Mouse (Mus musculus): ENCODE measurements around the gene Eps15. TPM values are rescaled to one million over a fixed set of nuclear protein-coding genes. Genes with fewer than 3 reads are reported as not detected.

Eps15 gene
- polyA plus RNA-seq, 1 experiment: 39.4 TPM

DNA sequence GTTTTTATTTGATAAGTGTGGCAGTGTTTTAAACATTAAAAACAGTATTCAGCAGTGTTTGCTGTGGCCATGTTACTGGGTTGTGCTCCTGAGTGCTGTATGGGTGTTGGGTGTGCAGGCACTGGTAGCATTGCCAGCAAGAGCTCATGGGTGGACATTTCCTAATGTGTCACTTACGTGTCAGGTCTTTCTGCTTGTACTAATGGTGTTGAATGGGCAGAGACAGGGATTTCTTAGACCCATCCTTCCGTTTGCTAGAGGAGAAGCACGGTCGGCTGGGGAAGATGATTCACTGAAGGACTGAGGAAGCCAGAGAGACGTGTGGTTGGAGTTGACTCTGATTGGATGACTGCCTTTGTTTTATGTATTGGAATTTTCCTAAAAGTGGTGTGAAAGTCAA lies 63.8 kb downstream of the Eps15 start:
- Histone ChIP-seq H3K36me3 (ENCODE audit: control insufficient read depth, insufficient read depth, low read length) (no peaks in the 10 kb centered on the region), H3K27ac (ENCODE audit: control insufficient read depth, insufficient read depth, low read depth, low read length) (no peak overlapping the region), H3K27me3 (ENCODE audit: control insufficient read depth, insufficient read depth, low read length) (no peaks in the 10 kb centered on the region), H3K4me1 (ENCODE audit: control insufficient read depth, insufficient read depth, low read length) (no peaks in the 10 kb centered on the region), H3K4me3 (ENCODE audit: control insufficient read depth, low read depth, low read length) (no peak overlapping the region)
- TF ChIP-seq CTCF (IDR thresholded peaks at IDR 0.05; ENCODE audit: control insufficient read depth, insufficient read depth, insufficient replicate concordance, low read depth, low read length) (no peak), POLR2A (IDR thresholded peaks at IDR 0.05; ENCODE audit: control insufficient read depth, low read depth, low read length) (no peak)

DNA sequence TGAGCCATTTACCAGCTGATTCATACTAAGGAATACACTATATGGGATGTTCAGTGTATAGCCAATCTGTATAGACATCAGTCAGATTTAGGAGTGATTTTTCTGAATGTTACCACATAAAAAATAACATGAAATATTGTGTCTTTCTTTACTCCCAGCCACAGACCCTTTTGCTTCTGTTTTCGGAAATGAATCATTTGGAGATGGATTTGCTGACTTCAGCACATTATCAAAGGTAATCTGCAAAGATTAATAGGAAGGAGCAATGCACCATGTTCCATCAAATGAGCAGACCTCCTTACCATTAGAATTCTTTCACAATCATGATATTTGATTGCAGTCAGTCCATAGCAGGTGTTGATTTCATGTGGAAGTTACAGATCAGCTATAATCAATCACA lies 98.0 kb downstream of the Eps15 start:
- Histone ChIP-seq H3K4me3 (ENCODE audit: control insufficient read depth, low read depth, low read length) (no peak overlapping the region), H3K27me3 (ENCODE audit: control insufficient read depth, insufficient read depth, low read length) (no peaks in the 10 kb centered on the region), H3K36me3 (ENCODE audit: control insufficient read depth, insufficient read depth, low read length) (no peaks in the 10 kb centered on the region; the same call in 1 of the 2 replicates), H3K27ac (ENCODE audit: control insufficient read depth, insufficient read depth, low read depth, low read length) (no peak overlapping the region), H3K4me1 (ENCODE audit: control insufficient read depth, insufficient read depth, low read length) (no peaks in the 10 kb centered on the region)
- no peak for TF ChIP-seq POLR2A (IDR thresholded peaks at IDR 0.05; ENCODE audit: control insufficient read depth, low read depth, low read length)
- TF ChIP-seq CTCF (IDR thresholded peaks at IDR 0.05; ENCODE audit: control insufficient read depth, insufficient read depth, insufficient replicate concordance, low read depth, low read length): no peak

DNA sequence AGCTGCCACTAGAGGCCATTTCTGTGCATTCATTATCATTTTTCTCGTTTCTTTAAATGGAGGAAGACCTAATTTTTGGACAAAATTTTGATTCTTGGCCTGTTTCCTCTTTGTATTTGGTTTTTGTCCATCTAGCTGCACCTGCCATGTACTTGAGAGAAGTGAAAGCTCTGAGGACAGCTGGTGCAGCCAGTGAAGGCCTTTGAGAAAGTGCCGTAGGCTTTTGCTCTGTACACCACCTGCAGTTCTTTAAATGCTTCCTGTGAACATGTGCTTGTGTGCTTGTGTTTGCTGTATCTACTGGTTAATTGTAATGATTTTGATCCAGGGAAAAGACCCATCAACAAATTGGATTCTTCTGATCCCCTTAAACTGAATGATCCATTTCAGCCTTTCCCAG lies 102.4 kb downstream of the Eps15 start:
- no peak for TF ChIP-seq POLR2A (IDR thresholded peaks at IDR 0.05; ENCODE audit: control insufficient read depth, low read depth, low read length)
- TF ChIP-seq CTCF (IDR thresholded peaks at IDR 0.05; ENCODE audit: control insufficient read depth, insufficient read depth, insufficient replicate concordance, low read depth, low read length): no peak
- H3K4me1 ChIP-seq (ENCODE audit: control insufficient read depth, insufficient read depth, low read length): no peaks in the 10 kb centered on the region
- no peak overlapping the region for H3K4me3 ChIP-seq (ENCODE audit: control insufficient read depth, low read depth, low read length)
- no peak overlapping the region for H3K27ac ChIP-seq (ENCODE audit: control insufficient read depth, insufficient read depth, low read depth, low read length)
- no peaks in the 10 kb centered on the region for H3K27me3 ChIP-seq (ENCODE audit: control insufficient read depth, insufficient read depth, low read length)
- no peaks in the 10 kb centered on the region; the same call in 1 of the 2 replicates for H3K36me3 ChIP-seq (ENCODE audit: control insufficient read depth, insufficient read depth, low read length)

DNA sequence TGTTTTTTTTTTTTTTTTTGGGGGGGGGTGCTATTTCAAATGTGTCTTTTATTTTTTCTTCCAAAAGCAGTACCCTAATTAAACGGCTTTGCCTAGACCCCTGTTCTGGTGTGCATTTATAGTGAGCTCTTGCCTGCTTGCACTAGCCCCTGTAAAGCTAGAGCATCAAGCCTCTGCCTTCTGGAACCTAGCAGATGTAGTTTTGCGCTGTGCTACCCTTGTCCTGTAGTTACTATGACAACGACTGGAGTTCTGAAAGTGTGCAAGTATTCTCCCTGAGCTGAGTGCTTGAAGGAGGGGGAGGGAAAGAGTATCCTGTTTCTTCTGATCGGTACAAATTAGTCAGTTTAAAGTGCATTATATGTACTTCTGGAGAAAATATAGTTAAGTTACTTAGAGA lies 105.5 kb downstream of the Eps15 start:
- Histone ChIP-seq H3K4me3 (ENCODE audit: control insufficient read depth, low read depth, low read length) (no peak overlapping the region), H3K4me1 (ENCODE audit: control insufficient read depth, insufficient read depth, low read length) (no peaks in the 10 kb centered on the region), H3K27ac (ENCODE audit: control insufficient read depth, insufficient read depth, low read depth, low read length) (no peak overlapping the region), H3K36me3 (ENCODE audit: control insufficient read depth, insufficient read depth, low read length) (peaks cover 1% of the 10 kb centered on the region; the same call in 1 of the 2 replicates), H3K27me3 (ENCODE audit: control insufficient read depth, insufficient read depth, low read length) (no peaks in the 10 kb centered on the region)
- TF ChIP-seq POLR2A (IDR thresholded peaks at IDR 0.05; ENCODE audit: control insufficient read depth, low read depth, low read length) (no peak), CTCF (IDR thresholded peaks at IDR 0.05; ENCODE audit: control insufficient read depth, insufficient read depth, insufficient replicate concordance, low read depth, low read length) (no peak)

DNA sequence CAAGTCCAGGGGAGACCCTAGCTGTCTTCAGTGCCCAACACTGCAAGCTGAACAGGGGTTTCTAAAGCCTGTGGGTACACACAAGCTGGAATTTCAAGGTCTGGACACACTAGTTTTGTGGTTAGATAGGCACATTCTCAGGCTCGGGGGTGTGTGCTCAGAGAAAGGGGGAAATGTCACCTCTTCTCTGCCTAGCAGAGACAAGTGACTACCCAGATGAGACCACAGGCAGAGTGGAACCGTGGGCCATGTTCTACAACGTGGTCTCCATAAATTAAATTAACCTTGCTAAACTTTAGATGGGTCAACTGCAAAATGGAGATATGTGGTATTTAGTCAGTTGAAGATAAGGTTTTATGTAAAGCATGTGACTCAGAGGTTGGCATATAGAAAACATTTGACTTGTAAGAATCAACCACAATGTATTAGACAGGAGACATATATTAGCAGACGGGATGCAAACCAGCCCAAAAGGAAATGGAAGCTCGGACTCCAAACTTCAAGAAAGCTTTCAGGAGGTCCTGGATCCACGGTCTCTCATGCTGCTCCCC lies 113.2 kb downstream of the Eps15 start:
- no peak overlapping the region for H3K4me3 ChIP-seq (ENCODE audit: control insufficient read depth, low read depth, low read length)
- H3K27me3 ChIP-seq (ENCODE audit: control insufficient read depth, insufficient read depth, low read length): no peaks in the 10 kb centered on the region
- H3K4me1 ChIP-seq (ENCODE audit: control insufficient read depth, insufficient read depth, low read length): peaks cover 3% of the 10 kb centered on the region
- H3K27ac ChIP-seq (ENCODE audit: control insufficient read depth, insufficient read depth, low read depth, low read length): no peak overlapping the region
- TF ChIP-seq CTCF (IDR thresholded peaks at IDR 0.05; ENCODE audit: control insufficient read depth, insufficient read depth, insufficient replicate concordance, low read depth, low read length): no peak
- no peak for TF ChIP-seq POLR2A (IDR thresholded peaks at IDR 0.05; ENCODE audit: control insufficient read depth, low read depth, low read length)
- 0 out of 2 replicates have a peak, but pooled peaks cover 1% of the 10 kb centered on the region for H3K36me3 ChIP-seq (ENCODE audit: control insufficient read depth, insufficient read depth, low read length)

DNA sequence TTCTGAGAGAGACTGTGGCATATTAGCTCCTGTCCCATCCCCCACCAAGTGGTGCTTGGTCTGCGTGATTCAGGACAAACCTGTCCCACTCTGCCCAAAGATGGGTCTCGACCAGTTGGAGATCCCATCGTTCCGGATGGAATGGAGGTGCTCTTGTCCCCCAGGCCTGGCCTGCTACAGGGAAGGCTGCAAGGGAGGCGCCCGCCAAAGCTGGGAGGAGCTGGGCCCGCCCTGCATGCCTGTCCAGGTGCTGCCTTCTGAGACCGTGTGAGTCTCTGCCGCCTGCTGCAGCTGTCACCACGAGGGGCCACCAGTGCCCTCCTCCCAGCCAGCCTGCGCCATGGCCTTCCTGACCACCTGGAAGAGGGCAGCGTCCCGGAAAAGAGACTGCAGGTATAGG lies 113.8 kb downstream of the Eps15 start:
- peak overlapping the region; percentile 31; the same call in 1 of the 2 replicates for H3K4me3 ChIP-seq (ENCODE audit: control insufficient read depth, low read depth, low read length)
- no peak for TF ChIP-seq CTCF (IDR thresholded peaks at IDR 0.05; ENCODE audit: control insufficient read depth, insufficient read depth, insufficient replicate concordance, low read depth, low read length)
- H3K36me3 ChIP-seq (ENCODE audit: control insufficient read depth, insufficient read depth, low read length): 0 out of 2 replicates have a peak, but pooled peaks cover 1% of the 10 kb centered on the region
- H3K27me3 ChIP-seq (ENCODE audit: control insufficient read depth, insufficient read depth, low read length): no peaks in the 10 kb centered on the region
- no peak overlapping the region for H3K27ac ChIP-seq (ENCODE audit: control insufficient read depth, insufficient read depth, low read depth, low read length)
- H3K4me1 ChIP-seq (ENCODE audit: control insufficient read depth, insufficient read depth, low read length): peaks cover 3% of the 10 kb centered on the region

DNA sequence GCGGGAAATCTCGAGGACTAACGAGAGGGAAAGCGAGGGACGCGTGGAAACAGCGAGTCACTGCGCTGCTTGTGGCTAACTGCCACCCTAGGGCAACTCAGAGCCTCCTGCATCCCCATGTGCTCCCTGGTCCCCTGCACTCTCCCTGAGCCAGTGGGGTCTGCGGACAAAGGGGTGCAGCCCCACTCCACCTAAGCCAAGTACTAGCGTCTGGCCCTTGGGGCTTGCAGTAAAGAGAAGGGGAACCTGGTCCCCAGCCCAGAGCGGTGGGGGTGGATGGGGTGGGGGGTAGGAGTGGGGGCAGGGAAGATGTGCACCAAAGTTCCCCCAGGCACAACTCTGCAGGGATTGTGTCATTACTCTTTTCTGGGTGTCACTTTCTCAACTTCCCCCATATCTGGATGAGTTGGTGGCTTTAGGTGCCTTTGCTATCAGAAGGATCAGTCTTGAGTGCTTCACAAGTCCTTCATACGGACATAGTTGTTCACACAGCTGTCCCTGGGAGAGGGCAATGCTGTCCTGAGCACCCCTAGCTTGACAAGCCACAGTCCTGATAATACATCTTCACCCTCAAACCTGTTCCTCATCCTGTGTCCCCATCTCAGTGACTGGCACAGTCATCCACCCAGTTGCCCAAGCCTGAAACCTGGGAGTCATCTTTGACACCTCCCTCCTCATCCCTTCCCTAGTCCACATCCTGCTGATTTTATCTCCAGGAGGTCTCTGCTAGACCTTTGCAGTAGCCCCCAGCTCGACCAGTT lies 114.4 kb downstream of the Eps15 start:
- peak overlapping the region; percentile 31; the same call in 1 of the 2 replicates for H3K4me3 ChIP-seq (ENCODE audit: control insufficient read depth, low read depth, low read length)
- H3K27ac ChIP-seq (ENCODE audit: control insufficient read depth, insufficient read depth, low read depth, low read length): no peak overlapping the region
- H3K36me3 ChIP-seq (ENCODE audit: control insufficient read depth, insufficient read depth, low read length): 0 out of 2 replicates have a peak, but pooled peaks cover 1% of the 10 kb centered on the region

More for the DNA sequence above, 114.4 kb downstream of the Eps15 start:
- TF ChIP-seq CTCF (IDR thresholded peaks at IDR 0.05; ENCODE audit: control insufficient read depth, insufficient read depth, insufficient replicate concordance, low read depth, low read length) (no peak), POLR2A (IDR thresholded peaks at IDR 0.05; ENCODE audit: control insufficient read depth, low read depth, low read length) (no peak)
- Histone ChIP-seq H3K4me1 (ENCODE audit: control insufficient read depth, insufficient read depth, low read length) (peaks cover 3% of the 10 kb centered on the region), H3K27me3 (ENCODE audit: control insufficient read depth, insufficient read depth, low read length) (no peaks in the 10 kb centered on the region)

Measured in testis, adult 2 months (tissue).